Mouse (Mus musculus) neutrophil, adult 83 days (primary cell): ENCODE results near the gene Triml1. TPM values are rescaled to one million over a fixed set of nuclear protein-coding genes. Genes with fewer than 3 reads are reported as not detected.

Source experiments
- total RNA-seq, 2 experiments: library from RNA; stranded (reverse); gene quantifications; one replicate each; pipeline ENCODE4 v1.2.4; 2023

The Triml1 gene
- total RNA-seq = not detected

DNA sequence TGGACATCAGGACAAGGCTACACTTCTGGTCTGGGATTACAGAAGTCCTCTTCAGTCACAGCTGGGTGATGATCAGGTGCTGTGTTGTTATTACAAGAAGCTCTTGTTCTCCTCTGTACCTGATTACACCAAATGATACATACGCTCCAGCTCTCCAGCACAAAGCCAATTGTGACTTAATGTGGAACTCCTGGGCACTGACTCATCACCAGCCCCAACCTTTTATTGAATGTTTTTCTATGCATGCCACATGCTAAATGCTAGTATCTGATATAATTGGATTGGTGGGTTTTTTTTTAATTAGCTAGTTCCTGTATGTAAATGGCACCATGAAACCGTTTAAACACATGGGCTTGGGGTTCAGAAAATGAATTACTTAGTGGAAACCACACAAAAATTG is at the start of gene Triml1:
Gene Triml1, minus strand, starts transcription at position 101 of the 400 bp plus-strand sequence.

DNA sequence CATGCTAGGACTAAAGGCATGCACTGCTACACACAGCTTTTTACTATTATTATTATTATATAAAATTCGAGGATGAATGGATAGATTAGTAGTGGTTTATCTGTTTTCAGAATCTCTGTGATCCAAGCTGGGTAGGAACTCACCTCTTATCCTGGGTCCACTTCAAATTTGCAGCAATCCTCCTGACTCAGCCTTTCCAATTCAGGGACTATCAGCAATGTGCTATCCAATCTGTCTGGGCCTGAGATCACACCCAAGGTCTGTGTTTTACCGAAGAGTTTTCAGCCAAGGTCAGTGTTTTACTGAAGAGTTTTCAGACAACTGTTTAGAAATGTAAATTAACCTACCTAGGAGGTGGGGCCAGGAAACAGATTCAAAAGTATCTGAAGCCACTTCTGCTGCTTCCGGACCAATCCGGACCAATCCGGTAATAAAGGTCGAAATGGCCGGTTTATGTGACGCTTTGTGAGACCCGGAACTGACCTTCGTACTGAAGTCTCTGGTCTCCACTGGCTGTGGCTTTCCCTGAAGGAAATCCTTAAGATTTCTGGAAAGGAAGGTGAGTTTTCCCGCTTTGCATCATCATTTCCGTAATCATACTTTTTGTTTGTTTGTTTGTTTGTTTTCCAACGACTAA is 38.9 kb upstream of the Triml1 start, which contains the start of gene Triml2:
Gene Triml2, plus strand, starts transcription at position 488 of the 637 bp plus-strand sequence.

Other genes starting within 250 kb of the Triml1 start
- gene Triml2, start 39.1 kb upstream of the Triml1 start, total RNA-seq = not detected
- not detected for gene Zfp42, start 165.5 kb upstream of the Triml1 start, total RNA-seq